Mouse (Mus musculus): ENCODE data around the gene Hist1h2bj.

GRCm38 (mm10) chr13:22009642-22010041 is 33.4 kb upstream of the Hist1h2bj start, which contains the start of gene Prss16:
- no peak for TF ChIP-seq CTCF (IDR thresholded peaks at IDR 0.05; ENCODE audit: control insufficient read depth, insufficient read depth, low read length)
- no peak for TF ChIP-seq POLR2A (IDR thresholded peaks at IDR 0.05; ENCODE audit: borderline replicate concordance, control insufficient read depth, low read depth, low read length)
